In genomic region chr12:24830086-24830485, GRCm38 (mm10) we compare ENCODE assay signal across 8 mouse cellular contexts. TPM values are rescaled to one million over a fixed set of nuclear protein-coding genes. Genes with fewer than 3 reads are reported as not detected.
DNase-seq lines count a peak whose midpoint lies in the region; ATAC-seq and TF ChIP-seq lines count a peak whose summit lies in the region.

No protein-coding gene starts in this region.

- no peak for DNase-seq in heart, adult 8-10 months (ENCODE audit: low spot score)
- DNase-seq in brain, embryonic 14.5 days (ENCODE audit: low read depth) = peak; percentile 49
- no peak for DNase-seq in hindbrain, embryonic 10.5 days (ENCODE audit: low spot score)
- peak; percentile 86 for DNase-seq in midbrain, embryonic 11.5 days (ENCODE audit: low spot score, missing footprints)
- no peak for DNase-seq in gastrocnemius, postnatal 10 days
- no peak for DNase-seq in right cerebral cortex, postnatal 25 days
- no peak for DNase-seq in cerebellum, postnatal 25 days

- H3K4me1 ChIP-seq in heart, embryonic 12.5 days (replicated peaks) = peaks cover 27% of the 10 kb centered on the region
- H3K4me1 ChIP-seq in hindbrain, embryonic 10.5 days (replicated peaks) = peaks cover 48% of the 10 kb centered on the region
- peaks cover 15% of the 10 kb centered on the region for H3K4me1 ChIP-seq in midbrain, embryonic 11.5 days (ENCODE audit: control insufficient read depth, insufficient read depth, low read length)

- no peak for TF ChIP-seq POLR2A in brain, embryonic 14.5 days (IDR thresholded peaks at IDR 0.05; ENCODE audit: borderline replicate concordance, extremely low read depth, insufficient read depth, insufficient read length, poor library complexity, severe bottlenecking)

- no peak for TF ChIP-seq CTCF in brain, embryonic 14.5 days (IDR thresholded peaks at IDR 0.05; ENCODE audit: borderline replicate concordance, extremely low read depth, insufficient read depth, insufficient read length)

- WGBS in heart, embryonic 12.5 days = 66% methylated on average over 1 of the region's 1 CpGs
- 47% methylated on average over 1 of the region's 1 CpGs for WGBS in hindbrain, embryonic 10.5 days
- 29% methylated on average over 1 of the region's 1 CpGs for WGBS in midbrain, embryonic 11.5 days

- peak overlapping the region; percentile 72 for H3K4me2 ChIP-seq in heart, embryonic 12.5 days
- peak overlapping the region; percentile 66 for H3K4me2 ChIP-seq in midbrain, embryonic 11.5 days

- ATAC-seq in heart, embryonic 12.5 days (ENCODE audit: insufficient number of reproducible peaks, low FRiP score) = no peak
- no peak for ATAC-seq in midbrain, embryonic 11.5 days (ENCODE audit: low FRiP score)

- H3K4me3 ChIP-seq in heart, embryonic 12.5 days = peak overlapping the region; percentile 89
- peak overlapping the region; percentile 94 for H3K4me3 ChIP-seq in hindbrain, embryonic 10.5 days
- H3K4me3 ChIP-seq in midbrain, embryonic 11.5 days (ENCODE audit: low read depth, low read length) = peak overlapping the region; percentile 89

- no peaks in the 10 kb centered on the region for H3K36me3 ChIP-seq in heart, embryonic 12.5 days
- no peaks in the 10 kb centered on the region for H3K36me3 ChIP-seq in hindbrain, embryonic 10.5 days
- H3K36me3 ChIP-seq in midbrain, embryonic 11.5 days (ENCODE audit: control insufficient read depth, insufficient read depth, low read length) = no peaks in the 10 kb centered on the region

- H3K27me3 ChIP-seq in heart, embryonic 12.5 days (replicated peaks) = no peaks in the 10 kb centered on the region
- no peaks in the 10 kb centered on the region for H3K27me3 ChIP-seq in hindbrain, embryonic 10.5 days (ENCODE audit: insufficient read depth, poor library complexity, severe bottlenecking)
- no peaks in the 10 kb centered on the region for H3K27me3 ChIP-seq in midbrain, embryonic 11.5 days (ENCODE audit: control insufficient read depth, insufficient read depth, low read length)

- no peak overlapping the region for H3K27ac ChIP-seq in heart, embryonic 12.5 days (ENCODE audit: poor library complexity, severe bottlenecking)
- H3K27ac ChIP-seq in hindbrain, embryonic 10.5 days = peak overlapping the region; percentile 100
- peak overlapping the region; percentile 96 for H3K27ac ChIP-seq in midbrain, embryonic 11.5 days (ENCODE audit: low read depth, low read length)

- no peaks in the 10 kb centered on the region for H3K9me3 ChIP-seq in heart, embryonic 12.5 days (replicated peaks)
- H3K9me3 ChIP-seq in hindbrain, embryonic 10.5 days = no peaks in the 10 kb centered on the region
- H3K9me3 ChIP-seq in midbrain, embryonic 11.5 days (ENCODE audit: control insufficient read depth, low read length) = no peaks in the 10 kb centered on the region

- peak overlapping the region; percentile 85 for H3K9ac ChIP-seq in heart, embryonic 12.5 days
- peak overlapping the region; percentile 98 for H3K9ac ChIP-seq in midbrain, embryonic 11.5 days (ENCODE audit: low read length)

RNA-seq across cellular contexts. Expression of gene Mboat2, which starts 0.6 kb away (rescaled TPM):
- polyA plus RNA-seq in heart, embryonic 12.5 days (2016; fragmentation: Nextera tagmentation; extraction: Ambion mirVana) = 35.8 and 37.1 TPM in 2 replicates
- 10 to 100 TPM in 2 of 4 experiments, 1 to 10 TPM in 2; 9.6 to 13.6 (median 9.9) TPM for total RNA-seq in heart, adult 8-10 months (2022)
- 25.0 and 31.8 TPM in 2 replicates for polyA plus RNA-seq in brain, embryonic 14.5 days (2012; rRNA removed)
- polyA plus RNA-seq in hindbrain, embryonic 10.5 days (2016; fragmentation: Nextera tagmentation; extraction: Ambion mirVana) = 43.6 and 45.6 TPM in 2 replicates
- 58.3 and 66.9 TPM in 2 replicates for polyA plus RNA-seq in midbrain, embryonic 11.5 days (2014; fragmentation: Nextera tagmentation; extraction: Ambion mirVana)
- 1 to 10 TPM; 7.1 to 8.4 TPM for total RNA-seq in gastrocnemius, postnatal 10 days (2021)

Comparison
In these comparisons a context has a peak if more than half of its experiments do, and no peak if none do; other contexts are left out.
1. DNase-seq: peak in brain, embryonic 14.5 days (single experiment) and midbrain, embryonic 11.5 days (single experiment); none in heart, adult 8-10 months (single experiment), hindbrain, embryonic 10.5 days (single experiment), gastrocnemius, postnatal 10 days (single experiment), right cerebral cortex, postnatal 25 days (single experiment) and cerebellum, postnatal 25 days (0 of 2).
2. Peak in every context shown above with its lines, with median percentiles within 50 percentile points of each other: H3K4me3 ChIP-seq.